Mouse (Mus musculus) liver, embryonic 14.5 days (tissue): ENCODE results near the gene Zfp329. TPM values are rescaled to one million over a fixed set of nuclear protein-coding genes. Genes with fewer than 3 reads are reported as not detected.

Experiments
- ATAC-seq: fragments of 200-750 bp; cut with Nextera tagmentation; 2 replicates; pipeline ENCODE4 v1.8.0; 2017; ENCODE audit warnings: moderate number of reproducible peaks, mild to moderate bottlenecking, moderate library complexity; ENCODE audit not compliant: insufficient read depth
- DNase-seq, 3 experiments: peaks; one replicate each; pipeline ENCODE4 v3.0.0-alpha.2; 2012 to 2013; ENCODE audit warnings: low read depth in 3 of 3, low spot score in 3 of 3
- H3K27ac ChIP-seq: fragments of 300-500 bp; sonication (generic); 2 replicates; pipeline ENCODE4 v1.5.1; 2014; ENCODE audit warnings: moderate library complexity, mild to moderate bottlenecking, control low read depth, inconsistent platforms
- H3K27me3 ChIP-seq: fragments of 300-500 bp; sonication (generic); 2 replicates; pipeline ENCODE4 v1.6.1; 2014; ENCODE audit warnings: mild to moderate bottlenecking, low read length, moderate library complexity; ENCODE audit not compliant: control insufficient read depth, insufficient read depth
- H3K36me3 ChIP-seq: fragments of 300-500 bp; sonication (generic); replicated peaks from 2 replicates; pipeline ENCODE4 v1.6.1; 2014; ENCODE audit warnings: low read depth; ENCODE audit not compliant: control insufficient read depth, insufficient read depth
- H3K4me1 ChIP-seq, 2 experiments: fragments of 200-500 bp in 1 of 2; fragments of 300-500 bp in 1 of 2; sonication (generic) in 1 of 2; replicated peaks; 2 replicates each; pipeline ENCODE4 v1.6.1; 2012 to 2014; ENCODE audit warnings: antibody characterized with exemption in 1 of 2, inconsistent platforms in 1 of 2, low read length in 1 of 2; ENCODE audit not compliant: control insufficient read depth in 2 of 2, insufficient read depth in 2 of 2
- H3K4me2 ChIP-seq: fragments of 300-500 bp; sonication (generic); 2 replicates; pipeline ENCODE4 v1.6.1; 2014; ENCODE audit warnings: low read depth, mild to moderate bottlenecking, control low read depth, moderate library complexity
- H3K4me3 ChIP-seq, 2 experiments: fragments of 200-500 bp in 1 of 2; fragments of 300-500 bp in 1 of 2; sonication (generic) in 1 of 2; 2 replicates each; pipeline ENCODE4 v1.5.1; 2012 to 2014; ENCODE audit warnings: low read depth in 2 of 2, low read length in 2 of 2, mild to moderate bottlenecking in 2 of 2, control low read depth in 1 of 2, inconsistent platforms in 1 of 2, moderate library complexity in 1 of 2; ENCODE audit not compliant: insufficient read depth in 1 of 2
- H3K9ac ChIP-seq: fragments of 300-500 bp; sonication (generic); replicated peaks from 2 replicates; pipeline ENCODE4 v1.6.1; 2014; ENCODE audit warnings: mild to moderate bottlenecking, control low read depth, moderate library complexity
- H3K9me3 ChIP-seq: fragments of 300-500 bp; sonication (generic); 2 replicates; pipeline ENCODE4 v1.6.1; 2016; ENCODE audit warnings: low read length, mixed read lengths; ENCODE audit not compliant: control insufficient read depth
- CTCF ChIP-seq: IDR thresholded peaks from 2 replicates; pipeline ENCODE4 v1.5.1; 2016; ENCODE audit warnings: antibody characterized with exemption, low read depth, control low read depth
- EP300 ChIP-seq: IDR thresholded peaks from 2 replicates; pipeline ENCODE4 v1.6.1; 2016; ENCODE audit warnings: antibody characterized with exemption, low read depth
- whole genome bisulfite sequencing: fragments of 180-500 bp; shearing (Covaris S2); extraction: QIAGEN DNeasy Blood & Tissue Kit; methylation state at CpG from one replicate; pipeline ENCODE4 v1.1.7; 2014; ENCODE audit not compliant: insufficient replicate concordance; 5-methylcytosine and 5-hydroxymethylcytosine counted together
- polyA plus RNA-seq, 2 experiments: library from polyadenylated mRNA; depleted of rRNA in 1 of 2; stranded (reverse) in 1 of 2; unstranded in 1 of 2; fragments of >200 nt; fragmentation: Nextera tagmentation in 1 of 2; extraction: Ambion mirVana in 1 of 2; gene quantifications; 2 replicates each; pipeline versions ENCODE4 v1.2.1 to v1.2.3; 2012 to 2014

Gene Zfp329
- polyA plus RNA-seq, 2 experiments, result 1.4 to 2.6 TPM

- Histone ChIP-seq H3K9ac (no peak overlapping the region), H3K36me3 (no peaks in the 10 kb centered on the region), H3K27ac (no peak overlapping the region), H3K4me1 (no peaks in the 10 kb centered on the region), H3K4me3 (no peak overlapping the region), H3K9me3 (no peaks in the 10 kb centered on the region), H3K27me3 (no peaks in the 10 kb centered on the region), H3K4me2 (no peak overlapping the region)
- no peak for ATAC-seq
- DNase-seq, result no peak
- no peak for TF ChIP-seq CTCF
- no peak for TF ChIP-seq EP300
- 55% methylated on average over 1 of the region's 1 CpGs for WGBS
Measured at GRCm38 (mm10) chr7:12774606-12775005, 44.1 kb downstream of the Zfp329 start.

- Histone ChIP-seq H3K27ac (no peak overlapping the region), H3K36me3 (no peaks in the 10 kb centered on the region), H3K4me1 (no peaks in the 10 kb centered on the region), H3K4me2 (no peak overlapping the region), H3K27me3 (no peaks in the 10 kb centered on the region), H3K9ac (no peak overlapping the region), H3K9me3 (no peaks in the 10 kb centered on the region), H3K4me3 (no peak overlapping the region)
- TF ChIP-seq CTCF (no peak), EP300 (no peak)
- ATAC-seq, result no peak
- 57% methylated on average over 9 of the region's 9 CpGs for WGBS
- DNase-seq, result no peak
Measured at GRCm38 (mm10) chr7:12774111-12774510, 44.5 kb downstream of the Zfp329 start.

Other genes with a start within 250 kb of the Zfp329 start
- not detected in 2 replicates for gene Vmn2r53, start 210.1 kb downstream of the Zfp329 start, polyA plus RNA-seq (2012; rRNA removed)
- not detected in 2 replicates for gene Vmn2r53, start 210.1 kb downstream of the Zfp329 start, polyA plus RNA-seq (2014; fragmentation: Nextera tagmentation; extraction: Ambion mirVana)
- gene Vmn2r54, start 178.5 kb downstream of the Zfp329 start, polyA plus RNA-seq (2012; rRNA removed), result not detected in 2 replicates
- not detected in 2 replicates for gene Vmn2r54, start 178.5 kb downstream of the Zfp329 start, polyA plus RNA-seq (2014; fragmentation: Nextera tagmentation; extraction: Ambion mirVana)
- gene Vmn2r55, start 133.9 kb downstream of the Zfp329 start, polyA plus RNA-seq (2012; rRNA removed), result not detected in 2 replicates
- not detected in 2 replicates for gene Vmn2r55, start 133.9 kb downstream of the Zfp329 start, polyA plus RNA-seq (2014; fragmentation: Nextera tagmentation; extraction: Ambion mirVana)
- gene Vmn2r56, start 83.9 kb downstream of the Zfp329 start, polyA plus RNA-seq (2012; rRNA removed), result not detected in 2 replicates
- gene Vmn2r56, start 83.9 kb downstream of the Zfp329 start, polyA plus RNA-seq (2014; fragmentation: Nextera tagmentation; extraction: Ambion mirVana), result not detected in 2 replicates
- 0.34 and 0.39 TPM in 2 replicates for gene Zscan18, start 15.2 kb downstream of the Zfp329 start, polyA plus RNA-seq (2012; rRNA removed)
- gene Zscan18, start 15.2 kb downstream of the Zfp329 start, polyA plus RNA-seq (2014; fragmentation: Nextera tagmentation; extraction: Ambion mirVana), result 0.16 and 0.37 TPM in 2 replicates
- 2.7 and 4.4 TPM in 2 replicates for gene Zfp110, start 15.9 kb upstream of the Zfp329 start, polyA plus RNA-seq (2012; rRNA removed)
- gene Zfp110, start 15.9 kb upstream of the Zfp329 start, polyA plus RNA-seq (2014; fragmentation: Nextera tagmentation; extraction: Ambion mirVana), result 8.5 and 12.0 TPM in 2 replicates
- 0.49 and 0.54 TPM in 2 replicates for gene Zfp128, start 62.3 kb upstream of the Zfp329 start, polyA plus RNA-seq (2012; rRNA removed)
- 0.39 and 1.0 TPM in 2 replicates for gene Zfp128, start 62.3 kb upstream of the Zfp329 start, polyA plus RNA-seq (2014; fragmentation: Nextera tagmentation; extraction: Ambion mirVana)
- 3.8 and 3.9 TPM in 2 replicates for gene Zscan22, start 79.0 kb upstream of the Zfp329 start, polyA plus RNA-seq (2012; rRNA removed)
- gene Zscan22, start 79.0 kb upstream of the Zfp329 start, polyA plus RNA-seq (2014; fragmentation: Nextera tagmentation; extraction: Ambion mirVana), result 3.9 and 5.1 TPM in 2 replicates
- gene Rps5, start 103.4 kb upstream of the Zfp329 start, polyA plus RNA-seq (2012; rRNA removed), result 1,715 and 1,748 TPM in 2 replicates
- 863 and 876 TPM in 2 replicates for gene Rps5, start 103.4 kb upstream of the Zfp329 start, polyA plus RNA-seq (2014; fragmentation: Nextera tagmentation; extraction: Ambion mirVana)
- 0.55 TPM in 2 replicates for gene Rnf225, start 108.6 kb upstream of the Zfp329 start, polyA plus RNA-seq (2012; rRNA removed)
- gene Rnf225, start 108.6 kb upstream of the Zfp329 start, polyA plus RNA-seq (2014; fragmentation: Nextera tagmentation; extraction: Ambion mirVana), result 0.09 and 0.15 TPM in 2 replicates
- gene Zfp324, start 147.0 kb upstream of the Zfp329 start, polyA plus RNA-seq (2012; rRNA removed), result 1.7 and 1.8 TPM in 2 replicates
- gene Zfp324, start 147.0 kb upstream of the Zfp329 start, polyA plus RNA-seq (2014; fragmentation: Nextera tagmentation; extraction: Ambion mirVana), result 2.0 and 2.4 TPM in 2 replicates
- 2.1 and 2.4 TPM in 2 replicates for gene Zfp446, start 159.0 kb upstream of the Zfp329 start, polyA plus RNA-seq (2012; rRNA removed)
- gene Zfp446, start 159.0 kb upstream of the Zfp329 start, polyA plus RNA-seq (2014; fragmentation: Nextera tagmentation; extraction: Ambion mirVana), result 0.93 and 1.1 TPM in 2 replicates
- 4.9 and 7.7 TPM in 2 replicates for gene Slc27a5, start 179.3 kb upstream of the Zfp329 start, polyA plus RNA-seq (2012; rRNA removed)
- 10.1 and 10.7 TPM in 2 replicates for gene Slc27a5, start 179.3 kb upstream of the Zfp329 start, polyA plus RNA-seq (2014; fragmentation: Nextera tagmentation; extraction: Ambion mirVana)
- gene Trim28, start 180.3 kb upstream of the Zfp329 start, polyA plus RNA-seq (2012; rRNA removed), result 119 and 138 TPM in 2 replicates
- gene Trim28, start 180.3 kb upstream of the Zfp329 start, polyA plus RNA-seq (2014; fragmentation: Nextera tagmentation; extraction: Ambion mirVana), result 93.4 and 111 TPM in 2 replicates
- gene Zbtb45, start 191.2 kb upstream of the Zfp329 start, polyA plus RNA-seq (2012; rRNA removed), result 9.8 and 10.9 TPM in 2 replicates
- gene Zbtb45, start 191.2 kb upstream of the Zfp329 start, polyA plus RNA-seq (2014; fragmentation: Nextera tagmentation; extraction: Ambion mirVana), result 10.5 and 13.4 TPM in 2 replicates
- gene Chmp2a, start 215.9 kb upstream of the Zfp329 start, polyA plus RNA-seq (2012; rRNA removed), result 42.5 and 92.3 TPM in 2 replicates
- gene Chmp2a, start 215.9 kb upstream of the Zfp329 start, polyA plus RNA-seq (2014; fragmentation: Nextera tagmentation; extraction: Ambion mirVana), result 133 and 136 TPM in 2 replicates
- gene Ube2m, start 219.4 kb upstream of the Zfp329 start, polyA plus RNA-seq (2012; rRNA removed), result 89.9 and 100 TPM in 2 replicates
- gene Ube2m, start 219.4 kb upstream of the Zfp329 start, polyA plus RNA-seq (2014; fragmentation: Nextera tagmentation; extraction: Ambion mirVana), result 80.7 and 92.2 TPM in 2 replicates
- gene Mzf1, start 235.9 kb upstream of the Zfp329 start, polyA plus RNA-seq (2012; rRNA removed), result 0.54 and 0.80 TPM in 2 replicates
- gene Mzf1, start 235.9 kb upstream of the Zfp329 start, polyA plus RNA-seq (2014; fragmentation: Nextera tagmentation; extraction: Ambion mirVana), result 0.14 and 0.27 TPM in 2 replicates